Mouse (Mus musculus) layer of hippocampus, adult 9-10 months (tissue): ENCODE measurements around the gene Ndufb11.

Experiments used
- DNase-seq: peaks from one replicate; pipeline ENCODE4 v3.0.0; 2022; ENCODE audit warnings: low spot score

Ndufb11 gene

GRCm38 (mm10) chrX:20617176-20617902 lies at the start of gene Ndufb11, which contains the start of gene Rbm10:
Gene Ndufb11 (minus strand): TSS chrX:20617619.
Gene Rbm10 (plus strand): TSS chrX:20617503.
- peak; percentile 59 for DNase-seq

- no peak for DNase-seq
Observed at GRCm38 (mm10) chrX:20663444-20663790, 46.0 kb upstream of the Ndufb11 start.

GRCm38 (mm10) chrX:20662716-20663443 lies 45.5 kb upstream of the Ndufb11 start:
- peak; percentile 79 for DNase-seq

GRCm38 (mm10) chrX:20662317-20662715 lies 44.9 kb upstream of the Ndufb11 start:
- peak; percentile 8 for DNase-seq

- no peak for DNase-seq
Observed at GRCm38 (mm10) chrX:20658891-20659406, 41.5 kb upstream of the Ndufb11 start.

GRCm38 (mm10) chrX:20658026-20658652 lies 40.7 kb upstream of the Ndufb11 start, which contains the start of gene Uba1:
Gene Uba1 (plus strand): TSS chrX:20658326.
- DNase-seq, result peak; percentile 55

GRCm38 (mm10) chrX:20657593-20657992 lies 40.2 kb upstream of the Ndufb11 start:
- no peak for DNase-seq

GRCm38 (mm10) chrX:20644780-20645179 lies 27.4 kb upstream of the Ndufb11 start:
- no peak for DNase-seq

- no peak for DNase-seq
Observed at GRCm38 (mm10) chrX:20638141-20638540, 20.7 kb upstream of the Ndufb11 start.

- peak; percentile 9 for DNase-seq
Observed at GRCm38 (mm10) chrX:20617903-20618399, 532 bp upstream of the Ndufb11 start.

- no peak for DNase-seq
Observed at GRCm38 (mm10) chrX:20616861-20617175, 601 bp downstream of the Ndufb11 start.

- no peak for DNase-seq
Observed at GRCm38 (mm10) chrX:20608500-20608899, 8.9 kb downstream of the Ndufb11 start.

- no peak for DNase-seq
Observed at GRCm38 (mm10) chrX:20587968-20588367, 29.5 kb downstream of the Ndufb11 start.

GRCm38 (mm10) chrX:20573927-20574326 lies 43.5 kb downstream of the Ndufb11 start:
- DNase-seq, result no peak

- no peak for DNase-seq
Observed at GRCm38 (mm10) chrX:20572683-20573082, 44.7 kb downstream of the Ndufb11 start.

- DNase-seq, result no peak
Observed at GRCm38 (mm10) chrX:20571024-20571423, 46.4 kb downstream of the Ndufb11 start.
